Mouse (Mus musculus): ENCODE results near the gene Vopp1.
"Not testable (repeated sequence)": the region's sequence is repeated elsewhere in the genome, so short reads cannot be mapped to it uniquely, and the experiment has no call there.

Vopp1 gene

DNA sequence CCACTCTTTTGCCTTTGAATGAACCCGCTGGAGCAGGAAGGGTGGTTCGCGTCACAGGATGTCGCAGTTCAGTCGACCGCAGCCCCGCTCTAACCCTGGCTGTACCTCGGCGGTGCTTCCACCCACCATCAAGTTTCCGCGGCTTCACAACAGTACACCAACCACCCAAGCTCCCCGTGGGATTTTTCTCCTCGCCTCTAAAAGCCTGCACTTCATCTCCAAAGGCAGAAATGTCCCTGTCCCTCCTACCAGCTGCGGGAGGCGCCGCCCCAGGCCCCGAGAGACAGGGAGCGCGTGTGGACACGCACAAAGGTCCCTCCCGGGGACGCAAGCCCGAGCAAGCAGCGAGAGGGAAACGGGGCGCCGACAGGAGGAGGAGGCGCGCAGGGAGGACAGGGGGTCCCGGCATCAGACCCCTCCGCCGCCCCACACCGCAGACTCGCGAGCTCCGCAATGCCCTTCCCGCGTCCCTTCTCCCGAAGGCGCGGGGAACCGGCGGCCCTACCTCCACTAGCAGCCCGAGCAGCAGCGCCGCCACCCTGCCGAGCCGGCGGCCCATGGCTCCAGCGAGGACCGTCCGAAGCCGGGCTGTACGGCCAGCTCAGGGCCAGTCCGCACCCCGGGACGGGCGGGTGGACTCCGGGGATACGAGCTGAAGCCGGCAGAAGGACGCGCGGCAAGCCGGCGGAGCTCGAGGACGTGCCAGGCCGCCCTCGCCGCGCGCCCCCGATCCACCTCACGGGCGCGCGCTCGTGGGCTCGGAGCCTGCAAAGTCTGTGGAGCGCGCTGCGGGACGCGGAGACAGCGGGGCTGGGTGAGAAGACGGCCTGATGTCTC lies at the start of gene Vopp1:
Vopp1 (minus strand) TSS at position 738 of the 837 bp plus-strand sequence.
- peak; percentile 36 to 57 for DNase-seq

DNA sequence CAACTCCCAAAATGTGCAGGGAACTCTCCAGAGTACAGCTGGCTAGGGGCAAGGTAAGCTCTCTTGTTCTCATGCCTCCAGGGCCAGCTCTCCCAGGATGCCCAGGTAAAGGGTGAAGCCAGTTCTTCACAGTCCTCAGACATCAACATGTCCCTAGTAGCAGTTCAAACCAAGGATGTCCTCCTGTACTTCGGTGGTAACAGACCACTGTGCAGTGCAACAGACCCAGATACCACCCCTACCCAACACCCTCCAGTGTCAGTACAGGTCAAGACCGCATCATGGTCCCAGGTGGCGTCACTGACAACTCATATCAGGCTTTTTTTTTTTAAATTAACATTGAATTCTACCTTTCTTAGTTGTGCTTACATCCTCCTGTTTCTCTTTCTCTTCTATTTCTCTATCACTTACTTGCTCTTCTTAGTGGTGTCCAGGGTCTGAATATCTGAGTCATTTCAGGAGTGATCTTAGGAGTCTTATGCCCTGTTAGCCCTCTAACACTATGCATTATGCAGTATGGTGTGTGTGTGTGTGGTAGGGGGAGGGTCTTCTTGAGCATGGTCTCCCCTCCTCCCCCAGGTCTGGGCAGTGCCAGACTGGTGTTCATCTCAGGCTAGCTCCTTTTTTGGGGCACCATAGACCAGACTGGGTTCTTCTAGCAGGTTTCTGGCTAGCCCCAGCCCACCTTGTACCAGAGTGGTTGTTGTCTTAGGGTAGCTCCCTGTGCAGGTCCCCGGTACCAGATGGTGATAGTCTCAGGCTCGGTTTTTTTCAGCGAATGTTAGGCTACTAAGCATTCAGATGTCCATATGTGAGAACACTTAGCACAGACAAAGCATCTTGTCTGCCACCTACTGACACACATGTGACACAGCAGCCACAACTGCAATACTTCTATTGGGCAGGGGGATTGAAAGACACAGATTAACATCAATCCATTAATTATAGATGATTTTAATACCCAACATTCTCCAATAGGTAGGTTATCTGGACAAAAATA lies 34.4 kb upstream of the Vopp1 start:
- DNase-seq, result peak; percentile 4 to 8

DNA sequence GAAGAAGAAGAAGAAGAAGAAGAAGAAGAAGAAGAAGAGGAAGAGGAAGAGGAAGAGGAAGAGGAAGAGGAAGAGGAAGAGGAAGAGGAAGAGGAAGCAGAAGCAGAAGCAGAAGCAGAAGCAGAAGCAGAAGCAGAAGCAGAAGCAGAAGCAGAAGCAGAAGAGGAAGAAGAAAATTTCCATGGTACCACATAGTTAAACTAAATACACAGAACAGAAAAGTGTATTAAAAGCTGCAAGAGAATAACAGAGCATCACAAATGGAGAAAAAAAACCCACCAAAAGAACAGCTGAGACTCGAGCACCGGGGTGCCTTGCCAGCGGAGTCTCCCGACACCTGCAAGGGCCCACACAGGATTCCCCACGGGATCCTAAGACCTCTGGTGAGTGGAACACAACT lies 26.2 kb upstream of the Vopp1 start:
- DNase-seq, result not testable (repeated sequence)

DNA sequence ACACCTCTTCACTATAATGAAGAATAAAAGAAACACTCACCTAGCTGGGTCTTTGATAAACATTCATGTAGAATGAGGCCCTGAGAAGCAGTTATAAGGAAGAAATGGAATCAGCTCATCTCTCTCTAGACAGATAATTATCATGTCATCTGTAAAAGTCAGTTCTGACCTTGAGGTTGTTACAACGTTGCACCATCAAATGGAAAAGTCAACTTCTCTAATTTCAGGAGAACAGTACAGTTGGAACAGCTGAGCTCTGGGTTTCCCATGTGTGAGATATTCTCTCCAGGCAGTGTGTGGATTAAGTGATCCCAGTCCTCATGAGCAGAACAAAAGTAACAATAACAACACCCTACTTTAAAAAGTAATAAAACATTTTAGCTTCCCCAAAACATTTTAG lies 25.3 kb upstream of the Vopp1 start, which contains the start of gene Vmn1r21:
Vmn1r21 (minus strand) TSS at position 58 of the 400 bp plus-strand sequence.
- DNase-seq, result no peak

DNA sequence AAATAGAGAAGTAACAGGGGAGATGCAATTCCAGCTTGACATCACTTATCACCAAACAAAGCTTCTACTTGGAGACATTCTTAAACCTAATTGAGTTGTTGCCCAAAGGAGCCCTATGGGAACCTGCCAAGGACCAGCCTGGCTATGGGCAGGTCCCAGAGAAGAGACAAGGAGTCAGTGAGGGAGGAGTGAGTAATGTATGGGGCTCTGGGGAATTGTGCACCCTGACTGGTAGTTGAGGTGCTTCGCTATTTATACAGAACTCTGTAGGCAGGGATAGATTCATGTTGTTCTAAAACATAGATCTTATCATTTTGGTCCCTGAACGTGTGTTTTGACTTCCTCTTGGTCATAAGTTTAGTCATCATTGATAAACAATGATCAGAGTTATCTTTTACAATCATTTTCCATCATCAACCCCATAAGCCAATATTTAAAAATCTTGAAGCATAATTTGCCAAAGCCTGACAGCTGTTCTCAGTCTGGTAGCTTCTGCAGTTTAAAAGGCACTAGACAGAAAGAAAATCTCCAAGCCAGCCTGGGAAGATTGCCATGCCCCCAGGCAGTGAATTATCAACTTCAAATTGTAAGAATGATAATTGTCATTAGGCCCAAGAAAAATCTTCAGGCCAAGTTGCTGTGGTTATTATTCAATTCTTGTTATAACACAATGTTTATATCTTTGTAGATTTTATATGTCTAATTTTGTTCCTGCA lies 14.9 kb upstream of the Vopp1 start:
- no peak for DNase-seq

DNA sequence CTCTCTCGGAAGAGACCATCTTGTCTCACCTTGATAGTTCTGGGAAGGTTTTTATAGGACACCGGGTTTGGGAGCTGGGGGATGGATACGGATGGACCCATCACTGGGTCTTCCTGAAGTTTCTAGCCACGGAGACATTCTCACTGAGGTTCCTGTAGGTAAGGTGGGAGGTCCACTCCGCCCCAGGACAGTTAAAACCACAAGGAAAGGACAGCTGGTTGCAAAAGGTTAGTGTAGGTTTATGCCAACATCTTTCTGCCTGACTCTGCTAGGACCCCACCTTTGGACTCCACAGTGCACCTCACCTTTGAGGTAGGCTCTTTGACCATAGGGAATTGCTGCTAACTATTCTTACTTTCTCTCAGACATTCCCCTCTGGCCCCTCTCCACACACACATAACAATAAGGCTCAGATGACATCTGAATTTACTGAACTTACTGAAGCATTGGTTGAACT lies 328 bp upstream of the Vopp1 start:
- DNase-seq, result no peak

DNA sequence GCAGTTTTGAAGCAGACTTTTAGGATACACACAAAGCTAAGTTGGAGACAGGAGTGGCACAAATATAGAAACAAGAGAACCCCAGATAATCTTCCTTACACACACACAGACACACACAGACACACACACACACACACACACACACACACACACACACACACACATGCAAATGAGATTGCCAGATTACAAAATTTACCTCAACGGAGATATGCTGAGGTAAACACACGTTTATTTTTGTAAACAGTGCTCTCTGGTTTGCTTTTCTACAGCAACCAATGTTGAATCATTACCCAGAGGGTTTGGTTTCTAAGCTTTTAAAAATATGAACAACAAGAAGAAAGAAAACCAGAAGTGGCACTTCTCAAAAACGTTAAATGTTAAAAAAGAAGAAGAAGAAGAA lies 1.5 kb downstream of the Vopp1 start:
- no peak for DNase-seq

DNA sequence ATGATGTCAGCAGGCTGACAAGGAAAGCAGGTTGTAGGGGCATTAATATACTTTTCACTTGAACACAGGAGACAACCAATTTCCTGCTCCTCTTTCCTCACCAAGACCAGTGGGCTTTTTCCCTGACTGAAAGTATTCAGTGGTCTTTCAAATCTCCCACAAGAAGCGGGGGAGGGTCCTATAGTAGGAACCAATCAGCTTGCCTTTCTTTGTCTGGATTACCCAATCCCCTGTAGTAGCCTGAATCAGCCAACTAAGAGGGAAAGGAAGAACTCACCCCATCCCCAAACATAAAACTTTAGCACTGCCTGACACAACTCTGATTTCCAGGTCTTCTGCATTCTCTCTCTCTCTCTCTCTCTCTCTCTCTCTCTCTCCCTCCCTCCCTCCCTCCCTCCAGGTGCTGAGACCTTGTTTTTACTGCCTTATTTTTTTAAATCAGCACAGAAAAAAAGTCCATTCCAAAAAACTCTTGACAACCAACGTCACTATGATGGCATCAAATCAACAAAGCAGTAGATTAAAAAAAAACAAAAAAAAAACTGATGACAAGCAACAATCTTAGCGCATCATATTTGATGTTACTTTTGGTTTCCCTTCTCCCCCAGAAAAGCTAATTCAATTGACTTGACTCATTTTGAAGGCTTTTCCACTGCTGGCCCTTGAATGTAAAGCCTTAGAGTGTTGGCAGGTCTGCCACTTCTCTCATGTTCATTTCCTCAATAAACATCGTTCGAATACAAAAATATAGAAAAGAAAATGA lies 2.1 kb downstream of the Vopp1 start:
- DNase-seq, result no peak

DNA sequence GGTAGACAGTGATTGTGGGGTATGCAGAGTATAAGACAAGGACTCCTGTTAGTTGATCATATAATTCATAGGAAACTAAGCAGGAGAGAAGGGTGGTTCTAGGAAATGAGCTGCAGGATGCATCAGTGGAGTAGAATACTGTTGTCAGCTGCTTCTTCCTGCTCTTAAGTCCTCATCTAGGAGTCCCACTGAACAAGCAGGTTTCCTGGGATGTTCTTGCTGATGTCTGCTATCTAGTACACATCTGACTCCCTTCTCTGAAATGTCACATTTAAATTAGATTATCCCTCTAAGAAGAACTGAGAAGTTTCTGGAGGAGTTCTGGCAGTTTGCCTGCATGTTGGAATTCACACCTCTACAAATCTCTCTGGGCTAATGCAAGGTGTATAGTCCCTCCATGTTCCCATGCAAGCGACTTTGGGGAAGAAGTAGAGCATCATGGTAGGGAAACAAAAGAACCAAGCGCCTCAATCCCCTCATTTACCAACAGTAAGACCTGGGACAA lies 10.5 kb downstream of the Vopp1 start:
- no peak for DNase-seq

DNA sequence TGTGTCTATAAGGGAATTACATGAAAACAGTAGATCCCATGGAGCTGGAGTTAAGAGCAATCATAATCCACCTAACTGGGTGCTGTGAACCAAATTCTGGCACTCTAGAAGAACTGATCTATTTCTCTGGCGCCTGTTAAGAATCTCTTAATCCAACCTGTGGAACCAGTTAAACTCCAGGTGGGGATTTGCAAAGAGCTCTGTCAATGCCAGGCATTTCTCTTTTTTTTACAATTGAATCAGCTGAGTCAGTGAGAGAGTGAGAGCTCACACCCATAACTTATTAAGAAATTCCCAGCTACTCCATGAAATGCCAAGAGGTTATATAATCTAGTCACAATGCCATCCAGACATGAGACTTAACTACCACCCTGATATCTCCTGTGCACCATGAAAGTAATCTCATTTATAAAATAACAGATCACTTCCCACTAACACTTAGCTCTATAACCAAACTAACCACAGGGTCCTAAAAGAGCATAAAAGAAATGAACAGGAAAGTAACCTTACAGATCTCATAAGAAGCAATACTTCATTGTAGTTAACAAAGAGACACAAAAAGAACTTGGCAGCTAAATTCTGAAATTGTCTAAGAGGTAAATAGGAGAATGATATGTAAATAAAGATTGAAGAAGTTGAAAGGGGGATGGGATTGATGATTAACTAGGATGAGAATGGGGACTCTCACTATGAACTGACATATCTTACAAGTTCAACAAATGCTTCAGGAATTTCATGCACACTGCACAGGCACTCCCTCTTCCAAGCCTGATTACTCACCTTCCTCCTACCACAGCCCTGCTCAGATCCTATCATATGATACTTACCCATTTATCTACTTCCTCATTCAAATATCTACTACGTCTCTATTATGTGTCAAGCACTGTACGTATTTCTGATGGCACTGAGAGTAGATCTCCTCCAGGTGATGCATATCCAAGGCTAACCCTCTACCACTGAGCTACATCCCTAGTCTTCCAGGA lies 12.9 kb downstream of the Vopp1 start:
- DNase-seq, result peak in 1 of 2 experiments; percentile 6

DNA sequence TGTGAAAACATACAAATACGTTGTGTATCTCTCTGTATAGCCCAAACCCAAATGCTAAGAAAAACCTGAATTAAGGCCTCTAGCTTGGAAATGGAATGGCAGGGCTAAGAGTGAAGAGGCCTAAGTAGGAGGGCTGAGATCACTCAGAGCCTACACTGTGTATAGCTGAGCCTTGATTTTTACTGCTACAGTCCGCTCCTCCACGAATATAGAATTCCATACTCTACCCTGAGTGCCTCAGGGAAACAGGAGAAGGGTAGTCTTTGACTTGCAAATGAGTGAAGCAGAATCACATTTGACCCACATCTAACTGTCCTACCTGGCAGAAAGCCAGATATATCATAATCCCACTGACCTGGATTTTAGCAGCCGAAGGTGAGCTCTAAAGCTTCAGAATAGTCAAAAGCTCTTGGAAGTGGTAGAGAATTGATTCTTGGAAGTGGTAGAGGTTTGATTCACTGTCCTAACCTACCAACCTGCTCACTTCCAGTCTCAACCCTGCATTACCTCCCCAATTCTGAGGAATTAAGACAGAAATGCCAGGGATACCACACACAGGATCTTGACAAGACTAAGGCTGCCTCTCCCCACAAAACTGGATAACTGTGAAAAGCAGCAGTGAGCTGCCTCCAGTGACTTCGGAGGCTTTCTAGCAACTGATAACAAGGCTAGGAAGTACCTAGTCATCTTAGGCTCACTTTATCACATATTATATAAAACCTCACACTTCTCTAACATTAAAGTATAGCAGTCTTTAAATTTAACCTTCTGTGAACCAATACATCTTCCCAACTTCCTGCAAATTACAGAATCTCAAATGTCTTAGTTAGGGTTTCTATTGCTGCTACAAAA lies 19.5 kb downstream of the Vopp1 start:
- no peak for DNase-seq

DNA sequence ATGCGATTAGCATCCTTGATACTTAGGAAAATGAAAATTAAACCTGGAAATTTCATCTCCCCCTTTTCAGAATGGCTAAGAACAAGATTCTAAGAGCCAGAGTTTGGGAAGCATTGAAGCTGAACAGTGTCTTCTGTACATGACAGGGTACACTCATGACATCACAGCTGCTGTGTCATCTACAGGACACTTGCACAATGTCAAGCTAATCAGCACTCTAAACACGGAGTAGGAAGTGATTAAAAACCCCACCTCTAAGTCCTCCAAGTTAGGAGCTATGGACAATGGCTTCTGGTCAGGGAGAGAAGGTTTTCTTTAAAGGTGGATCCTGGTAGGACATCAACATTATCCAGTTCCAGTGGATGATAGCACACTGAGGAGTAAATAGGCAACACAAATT lies 21.8 kb downstream of the Vopp1 start:
- no peak for DNase-seq

DNA sequence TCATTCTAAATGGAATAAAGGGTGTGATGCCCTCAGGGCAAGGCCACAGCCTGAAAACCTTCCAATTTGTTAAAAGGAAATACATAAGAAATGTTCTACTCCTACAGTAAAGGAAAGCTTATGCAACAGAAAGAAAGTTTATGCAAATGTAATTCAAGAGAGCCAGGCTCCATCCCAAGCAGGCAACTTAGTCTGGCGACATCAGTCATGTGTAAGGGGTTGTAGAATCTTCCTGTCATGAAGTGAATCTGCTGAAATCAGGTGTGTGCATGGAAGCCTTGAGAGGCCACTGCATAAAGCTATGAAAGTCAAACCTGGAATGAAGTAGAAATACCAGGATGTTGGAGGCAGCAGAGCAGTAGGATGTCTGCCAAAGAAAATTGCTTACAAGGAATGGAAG lies 26.0 kb downstream of the Vopp1 start:
- no peak for DNase-seq

DNA sequence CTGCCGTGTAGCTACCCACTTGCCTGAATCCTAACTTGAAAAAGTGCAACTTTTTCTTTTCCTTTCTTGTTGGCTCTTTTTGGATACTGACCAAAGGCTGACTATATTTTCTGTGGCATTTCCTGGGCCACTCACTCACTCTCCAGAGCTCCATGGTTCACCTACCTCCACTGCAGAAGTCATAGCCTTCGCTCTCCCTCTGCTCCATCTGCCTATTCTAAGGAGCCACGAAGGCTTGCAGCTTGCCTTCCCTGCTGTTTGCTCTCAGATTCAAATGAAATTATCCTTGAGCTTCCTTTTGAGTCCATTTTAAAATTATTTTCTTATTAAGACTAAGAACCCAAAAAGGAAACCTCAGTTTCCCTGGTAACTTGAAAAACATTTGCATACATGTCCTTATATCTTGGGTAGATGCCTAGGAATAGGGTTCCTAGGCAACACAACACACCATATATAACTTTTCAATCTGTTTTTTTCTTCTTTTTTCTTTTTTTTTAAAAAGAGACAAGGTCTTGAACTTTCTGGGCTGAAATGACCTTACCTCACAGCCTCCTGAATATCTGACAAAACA lies 28.0 kb downstream of the Vopp1 start:
- no peak for DNase-seq

DNA sequence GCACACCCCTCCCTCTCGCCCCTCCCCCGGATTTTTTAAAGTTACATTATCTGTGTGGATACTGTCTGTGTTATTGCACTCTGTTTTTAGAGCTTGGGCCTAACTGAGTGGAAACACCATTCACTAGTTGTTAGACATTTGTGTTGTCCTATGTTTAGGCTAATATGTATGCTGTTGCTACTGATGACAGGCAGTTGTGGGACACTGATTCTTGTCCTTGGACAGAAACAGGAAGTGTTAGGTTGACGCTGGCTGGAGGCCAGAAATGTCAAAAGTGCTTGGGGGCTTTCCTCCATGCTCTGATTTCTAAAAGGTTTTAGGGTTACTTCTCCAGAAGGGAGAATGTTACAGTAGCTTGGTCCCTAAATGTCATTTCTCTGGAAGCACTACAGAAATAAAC lies 29.1 kb downstream of the Vopp1 start:
- no peak for DNase-seq

DNA sequence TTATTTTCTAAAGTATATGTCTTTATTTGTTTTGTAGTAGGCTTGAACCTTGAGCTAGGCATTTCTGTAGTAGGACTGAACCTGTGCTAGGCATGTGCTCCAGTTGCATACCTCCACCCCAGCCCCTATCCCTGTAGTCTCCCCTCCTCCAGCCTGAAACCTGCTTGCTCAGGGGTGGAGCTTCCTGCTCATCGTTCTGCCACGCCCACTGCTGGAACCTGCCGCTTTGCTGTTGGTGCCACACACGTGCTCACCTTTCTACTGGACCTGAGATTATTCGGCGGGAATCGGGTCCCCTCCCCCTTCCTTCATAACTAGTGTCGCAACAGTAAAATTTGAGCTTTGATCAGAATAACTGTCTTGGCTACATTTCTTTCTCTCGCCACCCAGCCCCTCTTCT lies 32.1 kb downstream of the Vopp1 start:
- DNase-seq, result not testable (repeated sequence)

DNA sequence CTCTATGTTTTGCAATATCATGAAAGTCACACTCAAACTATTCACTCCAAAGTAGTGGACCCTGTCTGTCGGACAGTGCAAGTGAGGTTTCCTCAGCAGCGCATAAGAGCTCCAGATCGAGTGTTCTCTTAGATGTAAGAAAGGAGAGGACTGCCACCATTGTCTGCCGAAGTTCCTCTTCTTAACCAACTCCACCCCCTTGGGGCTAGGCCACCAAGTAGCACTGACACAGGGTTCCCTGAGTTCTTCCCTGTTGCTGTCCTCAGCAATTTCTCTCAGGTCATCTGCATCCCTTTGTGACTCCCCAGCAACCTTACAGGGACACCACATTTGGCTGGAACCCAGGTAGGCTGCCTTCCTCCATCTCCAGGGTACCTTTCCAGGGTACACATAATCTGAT lies 34.4 kb downstream of the Vopp1 start:
- no peak for DNase-seq

DNA sequence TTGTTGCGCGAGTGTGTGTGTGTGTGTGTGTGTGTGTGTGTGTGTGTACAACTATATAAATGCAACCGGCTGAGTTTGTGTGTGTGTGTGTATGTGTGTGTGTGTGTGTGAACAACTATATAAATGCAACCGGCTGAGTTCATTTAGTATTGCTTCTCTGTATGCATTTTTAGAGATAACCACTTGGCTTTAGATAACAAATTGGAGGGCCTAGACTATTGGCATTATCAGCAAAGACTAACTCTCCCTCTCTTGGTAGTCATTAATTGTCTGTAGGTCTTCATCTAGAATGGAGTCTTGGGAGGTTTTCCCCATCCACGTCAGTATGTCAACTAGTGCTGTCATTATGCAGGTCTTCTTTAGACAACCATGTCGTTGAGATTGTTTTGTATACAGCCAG lies 37.6 kb downstream of the Vopp1 start:
- no peak for DNase-seq

DNA sequence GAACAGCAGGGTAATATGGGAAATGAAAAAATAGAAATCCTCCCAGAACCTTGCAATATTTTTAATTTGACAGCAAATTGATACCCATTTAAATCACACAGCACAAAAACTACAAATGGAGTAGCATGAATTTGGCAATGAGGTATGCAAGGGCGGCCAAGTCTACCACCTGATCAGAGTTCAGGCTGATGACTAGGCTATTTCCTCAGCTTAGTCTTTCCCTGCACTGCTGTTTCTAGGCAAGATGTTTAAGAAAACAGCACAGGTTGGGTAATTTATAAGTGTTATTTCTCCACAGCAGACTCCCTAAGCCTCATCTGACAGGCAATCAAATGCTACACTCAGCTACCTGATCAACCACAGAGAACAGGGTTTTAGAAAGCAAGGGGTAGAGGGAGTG lies 40.7 kb downstream of the Vopp1 start:
- DNase-seq, result no peak
